Mouse (Mus musculus): ENCODE results near the gene Ctrb1. TPM values are rescaled to one million over a fixed set of nuclear protein-coding genes. Genes with fewer than 3 reads are reported as not detected.

The Ctrb1 gene
- total and polyA plus RNA-seq, 2 experiments from 2014 or later: not detected

DNA sequence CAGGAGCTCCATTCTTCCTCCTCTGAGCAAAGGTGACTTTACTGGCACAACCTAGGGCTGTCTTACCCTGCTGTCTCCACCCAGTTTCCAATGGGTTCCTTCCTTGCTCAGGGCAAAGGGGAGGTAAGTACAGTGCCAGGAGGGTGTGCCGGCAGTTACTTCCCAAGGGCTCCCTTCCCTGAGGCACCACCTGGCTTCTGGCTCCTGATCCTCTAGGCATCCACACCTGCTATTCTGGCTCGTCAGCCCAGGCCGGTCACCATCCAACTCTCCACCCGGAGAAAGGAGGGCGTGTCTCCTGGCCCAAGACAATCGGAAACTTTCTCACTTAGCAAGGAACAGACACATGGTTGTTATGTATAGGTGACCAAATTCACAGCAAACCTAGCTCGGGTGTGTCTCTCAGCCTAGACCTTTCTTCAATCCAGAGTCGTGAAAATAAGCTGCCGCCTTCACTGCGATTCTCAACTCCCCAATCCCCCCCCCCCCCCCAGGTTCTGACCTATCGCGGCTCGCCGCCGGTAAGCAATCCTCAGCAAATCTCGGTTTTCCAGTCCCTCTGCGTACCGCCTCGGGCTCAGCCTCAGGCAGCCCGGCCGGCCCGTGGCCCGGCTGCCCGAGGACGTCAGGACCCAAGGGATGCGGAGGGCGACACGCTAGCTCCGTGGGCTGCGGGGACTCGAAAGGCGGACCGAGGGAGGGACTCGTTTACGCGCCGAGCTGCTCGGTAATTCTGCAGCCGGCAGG lies 40.6 kb upstream of the Ctrb1 start:
- Histone ChIP-seq H3K27ac (ENCODE audit: low read depth, low read length) (peak overlapping the region; percentile 83), H3K4me3 (ENCODE audit: low read depth, low read length) (peak overlapping the region; percentile 81), H3K9ac (replicated peaks; ENCODE audit: low read length, poor library complexity, severe bottlenecking) (peak overlapping the region; percentile 89), H3K4me2 (ENCODE audit: low read depth, low read length, poor library complexity, severe bottlenecking) (peak overlapping the region; percentile 83), H3K36me3 (ENCODE audit: insufficient read depth, low read length) (no peaks in the 10 kb centered on the region), H3K9me3 (ENCODE audit: low read length) (no peaks in the 10 kb centered on the region), H3K27me3 (ENCODE audit: insufficient read depth, low read length) (no peaks in the 10 kb centered on the region), H3K4me1 (ENCODE audit: insufficient read depth, low read length) (peaks cover 16% of the 10 kb centered on the region)
- under 1% methylated on average over 39 of the region's 39 CpGs for WGBS
- no peak for TF ChIP-seq CTCF (IDR thresholded peaks at IDR 0.05)
- ATAC-seq (ENCODE audit: low FRiP score): peak; percentile 24
- no peak for DNase-seq (ENCODE audit: low spot score)

DNA sequence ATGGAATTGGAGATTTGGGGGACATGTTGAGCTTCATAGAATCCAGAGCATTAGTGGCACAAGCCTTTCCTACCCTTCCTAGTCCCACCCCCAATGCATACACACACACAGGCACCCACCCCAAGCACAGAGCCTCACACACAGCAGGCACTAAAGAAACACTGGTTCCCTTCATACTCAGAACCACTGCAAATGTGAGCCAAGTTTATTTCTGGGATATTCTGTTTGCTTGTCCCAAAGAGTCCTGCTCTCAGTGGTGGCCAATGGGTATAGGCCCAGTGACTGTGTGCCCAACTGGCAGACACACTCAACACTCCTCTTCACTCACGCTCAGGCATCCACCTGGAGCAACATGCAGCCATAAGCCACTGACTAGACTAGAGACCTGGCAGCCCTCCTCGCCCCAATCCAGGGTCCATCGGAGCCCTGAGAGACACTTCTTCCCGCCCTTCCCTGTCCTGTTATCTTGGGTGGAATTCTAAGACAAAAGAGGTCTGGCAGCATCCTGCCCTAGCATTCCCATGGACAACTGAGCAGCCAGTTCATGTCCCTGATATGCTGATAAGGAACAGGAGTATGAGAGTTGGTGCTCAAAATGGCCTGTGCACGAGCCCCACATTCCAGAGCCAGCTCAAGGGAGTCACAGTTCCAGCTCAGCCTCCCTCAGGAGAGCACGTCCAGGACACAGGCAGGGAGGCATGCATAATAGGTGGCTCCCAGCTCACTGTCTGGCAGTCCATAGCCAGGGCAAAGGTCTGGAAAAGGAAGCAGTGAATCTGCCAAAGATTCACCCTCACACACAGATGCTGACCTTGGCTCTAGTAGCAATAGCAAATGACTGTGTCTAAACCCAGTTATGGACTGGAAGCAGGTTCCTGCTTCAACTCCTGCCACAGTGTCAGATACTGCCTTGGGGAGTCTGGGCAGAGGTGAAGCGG lies 38.7 kb upstream of the Ctrb1 start:
- no peak for DNase-seq (ENCODE audit: low spot score)
- Histone ChIP-seq H3K9me3 (ENCODE audit: low read length) (no peaks in the 10 kb centered on the region), H3K36me3 (ENCODE audit: insufficient read depth, low read length) (no peaks in the 10 kb centered on the region), H3K4me3 (ENCODE audit: low read depth, low read length) (no peak overlapping the region), H3K9ac (replicated peaks; ENCODE audit: low read length, poor library complexity, severe bottlenecking) (no peak overlapping the region), H3K27me3 (ENCODE audit: insufficient read depth, low read length) (no peaks in the 10 kb centered on the region), H3K4me1 (ENCODE audit: insufficient read depth, low read length) (peaks cover 7% of the 10 kb centered on the region; the same call in 1 of the 2 replicates), H3K4me2 (ENCODE audit: low read depth, low read length, poor library complexity, severe bottlenecking) (no peak overlapping the region), H3K27ac (ENCODE audit: low read depth, low read length) (no peak overlapping the region)
- WGBS: 72% methylated on average over 7 of the region's 7 CpGs
- no peak for TF ChIP-seq CTCF (IDR thresholded peaks at IDR 0.05)
- no peak for ATAC-seq (ENCODE audit: low FRiP score)

DNA sequence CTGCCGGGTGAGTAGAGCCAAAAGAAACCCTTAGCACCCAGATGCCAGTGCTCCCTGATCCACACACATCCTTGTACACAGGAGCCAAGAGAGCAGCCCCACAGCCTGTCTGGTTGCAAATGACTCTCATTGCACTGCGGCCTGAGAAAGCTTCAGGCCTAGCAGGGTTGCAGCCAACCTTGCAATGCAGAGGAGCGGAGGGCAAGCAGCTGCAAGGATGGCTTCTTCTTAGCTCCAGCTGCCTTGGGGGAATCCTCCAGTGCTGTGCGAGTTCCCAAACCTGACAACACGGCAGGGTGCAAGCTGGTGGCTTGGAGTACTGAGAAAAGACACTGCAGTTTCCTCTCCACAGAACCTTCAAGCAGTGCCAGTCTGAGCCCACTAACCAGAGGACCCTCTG lies 37.7 kb upstream of the Ctrb1 start:
- ATAC-seq (ENCODE audit: low FRiP score) (no peak), DNase-seq (ENCODE audit: low spot score) (no peak)
- Histone ChIP-seq H3K27ac (ENCODE audit: low read depth, low read length) (no peak overlapping the region), H3K4me1 (ENCODE audit: insufficient read depth, low read length) (peaks cover 7% of the 10 kb centered on the region; the same call in 1 of the 2 replicates), H3K4me3 (ENCODE audit: low read depth, low read length) (no peak overlapping the region), H3K27me3 (ENCODE audit: insufficient read depth, low read length) (no peaks in the 10 kb centered on the region), H3K4me2 (ENCODE audit: low read depth, low read length, poor library complexity, severe bottlenecking) (no peak overlapping the region), H3K9ac (replicated peaks; ENCODE audit: low read length, poor library complexity, severe bottlenecking) (no peak overlapping the region), H3K36me3 (ENCODE audit: insufficient read depth, low read length) (no peaks in the 10 kb centered on the region), H3K9me3 (ENCODE audit: low read length) (no peaks in the 10 kb centered on the region)
- TF ChIP-seq CTCF (IDR thresholded peaks at IDR 0.05): no peak
- WGBS: 70% methylated on average over 5 of the region's 5 CpGs

DNA sequence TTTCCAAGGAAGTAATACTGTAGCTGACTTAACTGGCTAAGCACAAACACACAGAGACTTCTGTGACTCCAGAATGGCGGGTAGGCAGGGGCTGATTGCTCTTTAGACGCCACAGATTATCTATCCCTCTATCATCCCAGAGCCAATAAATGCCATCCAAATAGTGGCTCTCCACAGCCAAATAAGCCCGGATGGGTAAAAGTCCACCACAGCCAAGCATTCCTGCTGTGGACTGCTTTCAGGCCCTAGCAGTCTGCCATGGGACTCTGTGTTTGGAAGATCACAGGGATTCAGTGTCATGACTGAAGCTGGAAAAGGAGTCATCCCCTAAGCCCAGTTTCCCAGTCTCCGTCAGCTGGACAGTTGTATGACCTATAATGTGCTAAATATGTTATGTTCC lies 36.7 kb upstream of the Ctrb1 start:
- Histone ChIP-seq H3K9ac (replicated peaks; ENCODE audit: low read length, poor library complexity, severe bottlenecking) (no peak overlapping the region), H3K4me2 (ENCODE audit: low read depth, low read length, poor library complexity, severe bottlenecking) (no peak overlapping the region), H3K27ac (ENCODE audit: low read depth, low read length) (no peak overlapping the region), H3K36me3 (ENCODE audit: insufficient read depth, low read length) (no peaks in the 10 kb centered on the region), H3K4me1 (ENCODE audit: insufficient read depth, low read length) (peaks cover 7% of the 10 kb centered on the region; the same call in 1 of the 2 replicates), H3K4me3 (ENCODE audit: low read depth, low read length) (no peak overlapping the region), H3K27me3 (ENCODE audit: insufficient read depth, low read length) (no peaks in the 10 kb centered on the region), H3K9me3 (ENCODE audit: low read length) (no peaks in the 10 kb centered on the region)
- DNase-seq (ENCODE audit: low spot score) (no peak), ATAC-seq (ENCODE audit: low FRiP score) (no peak)
- WGBS: 81% methylated on average over 4 of the region's 4 CpGs
- no peak for TF ChIP-seq CTCF (IDR thresholded peaks at IDR 0.05)

DNA sequence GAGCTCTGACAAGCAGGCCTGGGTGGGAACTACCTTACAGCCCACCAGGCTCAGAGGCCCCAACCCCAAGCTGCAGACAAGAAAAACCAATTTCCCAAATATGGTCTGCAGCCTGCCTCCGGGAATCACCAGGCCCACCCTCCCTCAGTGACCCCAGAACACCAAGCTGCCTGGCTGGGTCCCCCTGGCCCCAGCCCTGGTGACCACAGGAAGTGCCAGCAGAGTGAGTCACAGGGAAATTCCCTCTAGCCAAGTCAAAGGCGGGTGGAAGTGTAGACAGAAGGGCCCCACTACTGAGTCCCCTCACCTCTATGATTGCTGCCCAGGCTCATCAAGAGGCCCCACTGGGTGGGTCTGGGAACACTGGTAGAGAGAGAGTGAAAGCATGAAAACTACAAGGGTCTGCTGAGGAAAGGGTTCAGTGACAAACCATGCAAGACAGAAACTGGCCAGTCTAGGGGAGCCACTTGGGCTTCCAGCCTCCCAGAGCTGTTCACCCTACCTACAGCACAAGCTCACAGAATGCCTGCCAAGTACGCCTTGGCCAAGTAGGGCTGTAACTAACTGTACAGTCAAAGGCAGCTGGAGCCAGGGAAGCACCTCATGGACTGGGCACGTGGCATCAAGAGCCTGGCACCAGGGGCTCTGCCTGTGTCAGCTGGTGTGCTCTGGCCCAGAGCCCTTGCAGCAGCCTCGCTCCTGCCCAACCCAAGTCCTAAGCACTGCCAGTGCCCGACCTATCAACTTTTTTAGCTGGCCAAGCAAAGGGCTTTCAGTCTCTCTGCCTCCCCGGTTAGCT lies 35.5 kb upstream of the Ctrb1 start:
- Histone ChIP-seq H3K4me2 (ENCODE audit: low read depth, low read length, poor library complexity, severe bottlenecking) (no peak overlapping the region), H3K4me1 (ENCODE audit: insufficient read depth, low read length) (peaks cover 7% of the 10 kb centered on the region; the same call in 1 of the 2 replicates), H3K4me3 (ENCODE audit: low read depth, low read length) (no peak overlapping the region), H3K36me3 (ENCODE audit: insufficient read depth, low read length) (no peaks in the 10 kb centered on the region), H3K9me3 (ENCODE audit: low read length) (no peaks in the 10 kb centered on the region), H3K27me3 (ENCODE audit: insufficient read depth, low read length) (no peaks in the 10 kb centered on the region), H3K9ac (replicated peaks; ENCODE audit: low read length, poor library complexity, severe bottlenecking) (no peak overlapping the region), H3K27ac (ENCODE audit: low read depth, low read length) (no peak overlapping the region)
- DNase-seq (ENCODE audit: low spot score) (peak; percentile 89), ATAC-seq (ENCODE audit: low FRiP score) (peak; percentile 83)
- TF ChIP-seq CTCF (IDR thresholded peaks at IDR 0.05): no peak
- 66% methylated on average over 7 of the region's 7 CpGs for WGBS

Data from midbrain, postnatal 0 days (tissue).